Mouse (Mus musculus) left cerebral cortex, adult 6 months (tissue): ENCODE measurements around the gene Kcnj1. TPM values are rescaled to one million over a fixed set of nuclear protein-coding genes. Genes with fewer than 3 reads are reported as not detected.

ENCODE experiments used
- long read RNA-seq, 2 experiments: library from polyadenylated mRNA; unstranded; transcript quantifications; one replicate each; pipeline ENCODE4 v2.0.0; 2019 to 2020
- polyA plus RNA-seq: library from polyadenylated mRNA; unstranded; fragments of <200 nt; fragmentation: Nextera tagmentation; gene quantifications from 2 replicates; pipeline ENCODE4 v1.2.3, GENCODE M21; 2021

The Kcnj1 gene
- polyA plus RNA-seq: not detected in 2 replicates
- long read RNA-seq, experiment 1: 0 reads
- long read RNA-seq, experiment 2: 0 reads

GRCm38 (mm10) chr9:32372202-32372601 lies at the start of gene Kcnj1:
Kcnj1 (plus strand) TSS chr9:32372493.

GRCm38 (mm10) chr9:32344051-32344450 lies 28.2 kb upstream of the Kcnj1 start, which contains the start of gene Kcnj5:
Kcnj5 (minus strand) TSS chr9:32344350.

Other genes starting within 250 kb of the Kcnj1 start
- gene Kcnj5, start 28.1 kb upstream of the Kcnj1 start, polyA plus RNA-seq: 0.05 and 0.10 TPM in 2 replicates
- 2.3 and 2.7 TPM in 2 replicates for gene Fli1, start 170.4 kb downstream of the Kcnj1 start, polyA plus RNA-seq